Mouse (Mus musculus) cortical plate, adult 2 months (tissue): ENCODE data around the gene Plekhm3.

Experiments used
- CTCF ChIP-seq: fragments of 200-500 bp; IDR thresholded peaks from 2 replicates; pipeline ENCODE4 v1.5.1; 2011; ENCODE audit warnings: mild to moderate bottlenecking, control low read depth, low read length; ENCODE audit not compliant: insufficient read depth; ENCODE audit errors: extremely low read depth
- POLR2A ChIP-seq: fragments of 200-500 bp; IDR thresholded peaks from 2 replicates; pipeline ENCODE4 v1.6.1; 2011; ENCODE audit warnings: mild to moderate bottlenecking, low read length, control low read depth; ENCODE audit not compliant: insufficient read depth; ENCODE audit errors: extremely low read depth

DNA sequence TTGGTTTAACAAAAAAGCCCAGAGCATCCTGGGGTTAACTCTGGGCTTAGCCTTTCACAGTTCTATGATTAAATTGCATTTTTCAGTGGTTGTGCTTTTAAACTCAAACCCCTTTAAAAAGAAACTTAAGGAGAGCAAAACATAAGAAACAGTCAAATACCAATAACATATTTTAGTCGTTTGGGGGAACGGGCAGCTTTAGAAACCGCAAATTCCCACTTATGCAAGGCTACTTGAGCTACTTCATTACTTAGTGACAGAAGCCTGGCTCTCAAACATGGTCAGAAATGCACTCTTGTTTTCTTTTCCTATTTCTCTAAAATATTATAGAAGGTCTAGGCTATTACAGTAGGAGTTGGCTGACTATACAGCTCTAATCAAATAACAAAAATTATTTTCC lies 120.5 kb downstream of the Plekhm3 start:
- TF ChIP-seq CTCF, result no peak
- TF ChIP-seq POLR2A, result no peak
